22 mouse cellular contexts compared by ENCODE assay signal in genomic region chr10:21973676-21974075, GRCm38 (mm10).
DNase-seq lines count a peak whose midpoint lies in the region; ATAC-seq and TF ChIP-seq lines count a peak whose summit lies in the region.
"Had no signal": no experiment of that assay in that cellular context is flagged by ENCODE, and none has a peak within 500 bp of the region (broad histone marks: within the 10 kb centered on the region; RNA-seq: fewer than 3 reads in every experiment).

No protein-coding gene starts in this region.

- no peak for TF ChIP-seq CTCF in kidney, postnatal 0 days (IDR thresholded peaks at IDR 0.05; ENCODE audit: low read depth)

- H3K27me3 ChIP-seq in kidney, postnatal 0 days (ENCODE audit: insufficient read depth, low read length) = no peaks in the 10 kb centered on the region
- H3K27me3 ChIP-seq: CH12.LX; embryonic facial prominence, embryonic 12.5 days; forebrain, embryonic 13.5 days; forebrain, embryonic 15.5 days had no signal

- H3K9ac ChIP-seq in kidney, postnatal 0 days (ENCODE audit: low read depth, low read length) = no peak overlapping the region
- H3K9ac ChIP-seq: embryonic facial prominence, embryonic 12.5 days; forebrain, embryonic 13.5 days; forebrain, embryonic 15.5 days; forebrain, postnatal 0 days had no signal

- DNase-seq in adrenal gland, adult (ENCODE audit: inconsistent age in 2 of 2, low spot score in 1 of 2) = peak; percentile 59
- DNase-seq in adrenal gland, postnatal 25 days = no peak
- peak; percentile 58 for DNase-seq in gastrocnemius, adult 18-20 months (ENCODE audit: low spot score)
- no peak for DNase-seq in gastrocnemius, postnatal 10 days
- DNase-seq in kidney, postnatal 0 days (ENCODE audit: low spot score) = peak; percentile 15
- DNase-seq in kidney, adult 18-20 months = no peak
- DNase-seq in skeletal muscle tissue, adult 2 months (ENCODE audit: low read depth, low spot score) = peak; percentile 74
- DNase-seq in cerebellum, postnatal 36 days = no peak
- DNase-seq: adrenal gland, postnatal 10 days; B cell, adult 2 months; cerebellum, adult 11-12 months; cerebellum, adult 2 months; cerebellum, adult 9-11 months; cerebellum, postnatal 14 days; forebrain, postnatal 0 days had no signal

- ATAC-seq in kidney, postnatal 0 days (replicated peaks; ENCODE audit: low FRiP score, low read depth) = no peak
- ATAC-seq: CD4-positive, CD25-positive, alpha-beta regulatory T cell, adult 4 months; forebrain, embryonic 13.5 days; forebrain, embryonic 15.5 days; forebrain, postnatal 0 days had no signal

- 35% methylated on average over 11 of the region's 11 CpGs for WGBS in kidney, postnatal 0 days

- no peak overlapping the region for H3K4me2 ChIP-seq in kidney, postnatal 0 days (ENCODE audit: low read length)
- H3K4me2 ChIP-seq: embryonic facial prominence, embryonic 12.5 days; forebrain, embryonic 13.5 days; forebrain, embryonic 15.5 days had no signal

- H3K27ac ChIP-seq in kidney, postnatal 0 days = no peak overlapping the region
- H3K27ac ChIP-seq: embryonic facial prominence, embryonic 10.5 days; embryonic facial prominence, embryonic 12.5 days; forebrain, embryonic 13.5 days; forebrain, embryonic 15.5 days had no signal

- H3K4me1 ChIP-seq in kidney, postnatal 0 days (replicated peaks; ENCODE audit: insufficient read depth, low read length) = no peaks in the 10 kb centered on the region
- H3K4me1 ChIP-seq: forebrain, embryonic 13.5 days; forebrain, embryonic 15.5 days had no signal

- no peak overlapping the region for H3K4me3 ChIP-seq in kidney, postnatal 0 days (replicated peaks; ENCODE audit: low read depth, low read length)
- H3K4me3 ChIP-seq: embryonic facial prominence, embryonic 10.5 days; embryonic facial prominence, embryonic 12.5 days; forebrain, embryonic 13.5 days; forebrain, embryonic 15.5 days had no signal

- no peaks in the 10 kb centered on the region for H3K9me3 ChIP-seq in kidney, postnatal 0 days (replicated peaks; ENCODE audit: low read length)
- H3K9me3 ChIP-seq: embryonic facial prominence, embryonic 10.5 days; embryonic facial prominence, embryonic 12.5 days; forebrain, embryonic 13.5 days; forebrain, embryonic 15.5 days; G1E had no signal

- H3K36me3 ChIP-seq in kidney, postnatal 0 days (ENCODE audit: insufficient read depth, low read length) = no peaks in the 10 kb centered on the region
- H3K36me3 ChIP-seq: embryonic facial prominence, embryonic 10.5 days; embryonic facial prominence, embryonic 12.5 days; forebrain, embryonic 15.5 days; G1E had no signal

Comparison
In these comparisons a context has a peak if more than half of its experiments do, and no peak if none do; other contexts are left out.
1. DNase-seq: peak in adrenal gland, adult (2 of 2), gastrocnemius, adult 18-20 months (single experiment), kidney, postnatal 0 days (single experiment) and skeletal muscle tissue, adult 2 months (single experiment); none in adrenal gland, postnatal 25 days (single experiment), gastrocnemius, postnatal 10 days (single experiment), kidney, adult 18-20 months (single experiment) and cerebellum, postnatal 36 days (0 of 2).